8 mouse cellular contexts compared by ENCODE assay signal in genomic region chr11:26996292-26997099, GRCm38 (mm10).
DNase-seq lines count a peak whose midpoint lies in the region; ATAC-seq lines count a peak whose summit lies in the region.

No protein-coding gene starts in this region.

- ATAC-seq in hematopoietic stem cell, adult 5-6 weeks (replicated peaks in 1 of 2; ENCODE audit: insufficient read depth in 1 of 2, low FRiP score in 2 of 2, low TSS enrichment in 1 of 2, low read depth in 1 of 2, poor library complexity in 2 of 2, severe bottlenecking in 2 of 2), result peak; percentile 56; a peak in 3 of 4 replicates

- no peaks in the 10 kb centered on the region for H3K27me3 ChIP-seq in limb, embryonic 10.5 days (ENCODE audit: low read depth, poor library complexity, severe bottlenecking)

- H3K4me3 ChIP-seq in limb, embryonic 10.5 days, result no peak overlapping the region

- WGBS in limb, embryonic 10.5 days, result 33% methylated on average over 3 of the region's 3 CpGs

- H3K4me1 ChIP-seq in limb, embryonic 10.5 days, result no peaks in the 10 kb centered on the region

- H3K36me3 ChIP-seq in limb, embryonic 10.5 days, result no peaks in the 10 kb centered on the region

- no peaks in the 10 kb centered on the region for H3K9me3 ChIP-seq in limb, embryonic 10.5 days (replicated peaks)

- DNase-seq in adrenal gland, postnatal 10 days, result peak; percentile 3
- no peak for DNase-seq in adrenal gland, postnatal 4 days (ENCODE audit: low spot score in 2 of 2)
- peak; percentile 53 to 58 for DNase-seq in cerebellum, postnatal 10 days
- peak; percentile 37 for DNase-seq in limb, embryonic 10.5 days (ENCODE audit: low spot score)
- peak; percentile 79 to 85 for DNase-seq in right cerebral cortex, adult 2 months (ENCODE audit: low spot score in 2 of 2)
- no peak for DNase-seq in adrenal gland, adult (ENCODE audit: inconsistent age in 2 of 2, low spot score in 1 of 2)
- DNase-seq in ovary, adult 18-20 months (ENCODE audit: low spot score), result no peak

- H3K27ac ChIP-seq in limb, embryonic 10.5 days, result no peak overlapping the region

Comparison
In these comparisons a context has a peak if more than half of its experiments do, and no peak if none do; other contexts are left out.
1. DNase-seq: peak in adrenal gland, postnatal 10 days (single experiment), cerebellum, postnatal 10 days (2 of 2), limb, embryonic 10.5 days (single experiment) and right cerebral cortex, adult 2 months (2 of 2); none in adrenal gland, postnatal 4 days (0 of 2), adrenal gland, adult (0 of 2) and ovary, adult 18-20 months (single experiment).